Mouse (Mus musculus) gastrocnemius, adult 18-20 months (tissue): ENCODE measurements around the gene Tmem232. TPM values are rescaled to one million over a fixed set of nuclear protein-coding genes. Genes with fewer than 3 reads are reported as not detected.
"Not testable (repeated sequence)": the region's sequence is repeated elsewhere in the genome, so short reads cannot be mapped to it uniquely, and the experiment has no call there.

Experiments used
- DNase-seq: peaks from one replicate; pipeline ENCODE4 v3.0.0; 2021; ENCODE audit warnings: low spot score
- total RNA-seq, 2 experiments: library from RNA; stranded (reverse); gene quantifications; 2 replicates each; pipeline ENCODE4 v1.2.3; 2021

Tmem232 gene
- total RNA-seq, 2 experiments from 2014 or later = 18.6 to 19.4 TPM

GRCm38 (mm10) chr17:65532381-65532780, 8.2 kb downstream of the Tmem232 start:
- not testable (repeated sequence) for DNase-seq

- DNase-seq = peak; percentile 29
These were observed 13.1 kb downstream of the Tmem232 start for GRCm38 (mm10) chr17:65527529-65527928.

DNA sequence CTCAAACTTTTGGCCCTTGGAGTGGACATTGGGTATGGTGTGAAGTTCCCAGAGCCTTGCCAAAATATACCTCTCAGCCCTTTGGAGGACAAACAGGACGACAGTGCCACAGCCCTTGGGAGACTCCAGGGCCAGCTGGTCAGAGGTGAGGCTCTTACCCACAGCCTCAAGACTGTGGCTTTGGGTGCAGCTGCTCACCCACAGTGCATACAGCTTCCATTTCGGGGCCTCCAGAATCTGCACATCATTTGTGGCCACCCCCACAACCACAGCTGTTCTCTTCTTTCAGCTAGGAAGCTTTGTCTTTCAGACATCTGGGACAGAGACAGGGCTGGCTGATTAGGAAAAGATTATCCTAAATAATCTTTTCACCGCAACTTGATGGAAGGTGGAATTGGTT, 27.1 kb downstream of the Tmem232 start:
- DNase-seq = no peak

- DNase-seq = no peak
These were observed 55.9 kb downstream of the Tmem232 start for GRCm38 (mm10) chr17:65484654-65485053.

- no peak for DNase-seq
These were observed 63.8 kb downstream of the Tmem232 start for GRCm38 (mm10) chr17:65476747-65477146.

DNA sequence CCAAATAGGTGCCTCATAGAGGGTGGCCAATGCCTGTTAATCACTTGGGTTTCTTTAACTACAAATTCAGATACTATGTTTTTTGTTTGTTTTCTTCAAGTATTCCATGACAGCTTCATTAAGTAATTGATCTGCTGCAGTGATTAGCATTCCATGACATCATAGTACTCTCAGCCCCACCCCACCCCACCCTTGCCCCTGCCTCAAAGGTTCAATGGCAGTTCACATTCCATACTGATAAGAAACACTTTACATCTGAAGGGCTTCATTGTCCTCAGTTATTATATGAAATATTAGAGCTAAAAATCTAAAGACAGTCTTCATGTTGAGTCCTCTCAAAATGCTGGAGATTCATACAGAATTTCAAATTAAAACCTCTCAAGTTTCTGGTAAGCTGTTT, 89.8 kb downstream of the Tmem232 start:
- DNase-seq = no peak

DNA sequence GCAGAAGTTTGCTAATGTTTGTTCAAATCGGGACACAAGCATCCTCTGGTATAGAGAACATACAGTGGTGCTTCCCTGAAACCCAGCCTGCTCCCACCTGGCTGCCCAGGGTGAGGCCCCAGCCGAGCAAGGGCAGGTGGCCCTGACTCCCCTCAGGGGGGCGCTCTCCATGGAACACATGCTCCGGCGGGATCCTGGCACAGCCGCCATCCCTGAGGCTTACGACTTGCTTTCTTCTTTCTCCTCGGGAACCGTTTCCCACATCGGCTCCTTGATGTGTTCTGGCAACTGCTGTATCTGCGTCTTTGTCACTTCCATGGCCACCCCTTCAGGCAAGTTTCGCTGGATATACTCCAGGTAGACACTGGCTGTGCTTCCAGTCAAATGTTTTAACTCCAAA, 102.7 kb downstream of the Tmem232 start:
- not testable (repeated sequence) for DNase-seq

- no peak for DNase-seq
These were observed 121.5 kb downstream of the Tmem232 start for GRCm38 (mm10) chr17:65419124-65419523.

DNA sequence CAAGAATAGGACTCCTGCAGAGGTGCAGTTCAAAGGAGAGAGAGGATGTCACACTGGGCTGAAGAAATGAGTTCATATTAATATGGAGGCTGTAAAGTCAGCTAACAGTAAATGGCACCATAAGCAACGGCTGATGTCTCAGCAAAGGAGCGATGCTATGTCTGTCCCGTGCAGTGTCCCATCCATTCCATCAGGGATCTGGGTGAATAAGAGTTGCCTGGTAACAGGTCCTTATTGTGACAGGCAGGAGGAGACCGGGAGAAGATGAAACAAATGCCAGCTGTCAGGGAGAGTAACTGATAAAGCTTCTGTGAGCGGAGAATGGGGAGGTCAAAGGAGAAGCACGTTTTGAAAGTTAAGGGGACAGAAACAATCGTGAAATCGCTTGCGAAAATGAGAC, 135.3 kb downstream of the Tmem232 start:
- DNase-seq = no peak

GRCm38 (mm10) chr17:65400914-65401313, 139.7 kb downstream of the Tmem232 start:
- no peak for DNase-seq

DNA sequence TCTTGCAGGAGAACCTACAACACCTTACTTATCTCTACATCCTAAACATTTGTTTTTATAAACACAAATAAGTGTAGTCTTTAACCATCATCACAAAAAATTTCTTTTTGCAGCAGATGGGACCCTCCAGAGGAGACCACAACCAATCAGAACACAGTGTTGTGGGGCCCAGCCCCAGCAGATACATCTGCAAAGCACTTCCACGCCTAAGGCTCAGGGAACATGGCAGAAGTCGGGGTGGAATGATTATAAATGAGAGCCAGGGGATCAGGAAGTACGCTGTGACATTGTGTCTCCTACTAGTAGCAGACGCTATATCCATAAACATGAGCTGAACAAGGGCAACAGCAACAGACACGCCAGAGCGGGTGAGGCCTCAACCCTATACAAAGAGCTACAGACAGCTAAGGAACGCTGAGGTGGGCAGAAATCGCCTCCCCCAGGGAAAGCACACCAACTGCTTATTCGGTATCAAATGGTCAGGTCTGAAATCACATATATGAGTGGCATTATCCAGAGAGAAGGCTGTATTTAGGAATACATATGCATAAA, 156.1 kb downstream of the Tmem232 start:
- no peak for DNase-seq

GRCm38 (mm10) chr17:65370034-65370780, 170.4 kb downstream of the Tmem232 start:
- no peak for DNase-seq

- no peak for DNase-seq
These were observed 174.9 kb downstream of the Tmem232 start for GRCm38 (mm10) chr17:65365535-65366254.

DNA sequence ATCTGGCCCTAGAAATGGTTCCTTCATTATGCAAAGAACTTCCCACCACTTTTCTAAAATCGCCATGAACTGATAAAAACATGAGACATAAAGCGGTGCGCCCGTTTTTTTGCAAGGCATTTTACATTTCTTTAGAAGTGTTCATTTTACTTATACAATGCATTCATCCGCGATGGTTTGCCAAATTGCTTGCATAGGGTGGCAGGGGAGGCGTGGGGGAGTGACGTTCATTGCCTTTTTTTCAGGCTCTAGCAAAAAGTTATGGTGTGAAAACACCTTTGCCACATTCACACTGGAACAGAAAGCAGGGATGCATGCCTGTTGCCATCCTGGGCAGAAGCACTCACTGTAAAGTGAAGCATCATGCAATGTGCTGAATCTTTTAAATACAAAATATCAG, 188.7 kb downstream of the Tmem232 start:
- no peak for DNase-seq

DNA sequence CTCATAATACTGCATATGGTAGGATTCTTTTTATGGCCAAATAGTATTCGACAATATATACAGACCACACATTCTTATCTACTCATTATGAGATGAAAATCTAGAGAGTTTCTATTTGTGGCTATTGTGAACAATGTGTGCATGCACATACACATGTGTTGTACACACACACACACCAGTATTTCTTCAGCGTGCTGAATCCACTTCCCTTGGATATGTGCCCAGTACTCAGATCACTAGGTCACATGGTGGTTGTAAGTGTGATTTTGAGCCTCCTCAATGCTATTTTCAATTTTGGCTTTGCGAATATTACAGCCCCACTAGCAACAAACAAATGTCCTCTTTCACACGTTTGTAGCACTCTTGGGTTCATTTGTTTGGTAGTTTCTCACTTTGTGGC, 200.6 kb downstream of the Tmem232 start:
- no peak for DNase-seq

GRCm38 (mm10) chr17:65330759-65331158, 209.8 kb downstream of the Tmem232 start:
- DNase-seq = no peak

DNA sequence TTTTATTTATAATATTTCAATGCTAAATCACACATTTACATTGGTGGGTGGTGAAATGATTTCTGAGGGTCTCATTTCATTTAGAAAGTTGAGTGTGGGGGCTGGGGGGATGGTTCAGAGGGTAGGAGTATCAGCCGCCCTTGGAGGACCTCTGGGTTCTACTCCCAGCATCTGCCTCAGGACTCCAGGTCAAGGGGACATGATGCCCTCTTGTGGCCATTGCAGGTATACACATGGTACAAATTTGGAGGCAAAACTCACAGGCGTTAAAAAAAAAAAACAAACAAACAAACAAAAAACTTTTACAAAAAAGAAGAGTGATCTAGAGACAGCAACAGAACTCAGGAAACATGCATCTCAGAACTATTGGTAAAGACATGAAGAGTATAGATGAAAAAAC, 215.3 kb downstream of the Tmem232 start:
- peak; percentile 31 for DNase-seq

GRCm38 (mm10) chr17:65320623-65321022, 220.0 kb downstream of the Tmem232 start:
- no peak for DNase-seq

GRCm38 (mm10) chr17:65299946-65300345, 240.6 kb downstream of the Tmem232 start:
- DNase-seq = no peak

DNA sequence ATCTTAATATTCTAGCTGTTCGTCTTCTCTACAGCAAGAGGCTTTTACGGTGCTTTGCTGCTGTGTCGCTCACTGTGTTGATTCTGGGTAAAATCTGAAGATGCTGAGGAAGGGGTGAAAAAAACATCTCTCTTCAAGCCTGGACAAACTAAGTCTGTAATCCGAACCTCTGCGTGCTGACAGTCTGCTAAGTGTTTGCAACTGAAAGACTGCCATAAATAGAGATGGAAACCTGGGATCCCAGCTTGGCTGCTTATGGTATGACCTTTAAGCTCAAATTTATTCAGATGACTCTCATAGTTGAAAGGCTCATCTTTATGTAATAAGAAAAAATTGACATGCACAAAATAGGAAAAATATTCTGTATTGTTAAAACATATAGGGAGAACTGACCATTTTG, 242.8 kb downstream of the Tmem232 start:
- DNase-seq = peak; percentile 49

GRCm38 (mm10) chr17:65252160-65252559, 288.4 kb downstream of the Tmem232 start:
- DNase-seq = peak; percentile 6

DNA sequence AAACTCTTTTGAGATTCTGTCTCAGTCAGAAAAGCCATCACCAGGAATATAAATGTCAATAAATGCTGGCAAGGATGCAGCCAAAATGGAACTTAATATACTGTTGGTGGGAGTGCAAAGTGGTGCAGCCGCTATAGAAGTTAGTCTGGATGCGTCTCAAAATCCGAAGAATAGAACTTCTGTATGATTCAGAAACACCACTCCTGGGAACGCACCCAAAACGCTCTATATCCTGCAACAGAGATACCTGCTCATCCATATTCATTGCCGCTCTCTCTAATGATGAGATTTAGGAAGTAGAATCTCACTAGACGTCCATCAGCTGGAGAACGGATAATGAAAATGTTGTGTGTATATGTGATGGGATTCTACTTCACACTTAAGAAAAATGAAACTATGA, 290.3 kb downstream of the Tmem232 start:
- no peak for DNase-seq

DNA sequence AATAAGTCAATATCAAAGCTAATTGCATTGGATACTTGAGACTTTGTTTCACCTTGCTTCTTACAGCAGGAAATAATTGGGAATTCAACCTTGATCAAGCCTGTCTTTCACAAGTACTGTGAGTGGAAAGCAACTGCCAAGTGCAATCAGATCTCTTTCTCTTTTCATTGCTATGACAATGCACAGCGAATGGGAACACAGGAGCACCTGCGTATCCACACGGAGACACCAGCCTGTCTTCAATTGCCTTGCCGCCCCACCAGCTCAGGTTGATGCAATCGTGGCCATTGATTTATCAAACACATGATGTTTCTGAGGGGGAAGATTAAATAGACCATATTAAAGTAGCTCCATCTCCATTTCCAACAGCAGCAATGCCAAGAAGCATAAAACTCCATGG, 296.9 kb downstream of the Tmem232 start:
- no peak for DNase-seq
